Mouse (Mus musculus) kidney, adult 11 months (tissue): ENCODE measurements around the gene Pick1.
"Not testable (repeated sequence)": the region's sequence is repeated elsewhere in the genome, so short reads cannot be mapped to it uniquely, and the experiment has no call there.

Experiments
- DNase-seq: peaks from one replicate; pipeline ENCODE4 v3.0.0; 2022

Pick1 gene

DNA sequence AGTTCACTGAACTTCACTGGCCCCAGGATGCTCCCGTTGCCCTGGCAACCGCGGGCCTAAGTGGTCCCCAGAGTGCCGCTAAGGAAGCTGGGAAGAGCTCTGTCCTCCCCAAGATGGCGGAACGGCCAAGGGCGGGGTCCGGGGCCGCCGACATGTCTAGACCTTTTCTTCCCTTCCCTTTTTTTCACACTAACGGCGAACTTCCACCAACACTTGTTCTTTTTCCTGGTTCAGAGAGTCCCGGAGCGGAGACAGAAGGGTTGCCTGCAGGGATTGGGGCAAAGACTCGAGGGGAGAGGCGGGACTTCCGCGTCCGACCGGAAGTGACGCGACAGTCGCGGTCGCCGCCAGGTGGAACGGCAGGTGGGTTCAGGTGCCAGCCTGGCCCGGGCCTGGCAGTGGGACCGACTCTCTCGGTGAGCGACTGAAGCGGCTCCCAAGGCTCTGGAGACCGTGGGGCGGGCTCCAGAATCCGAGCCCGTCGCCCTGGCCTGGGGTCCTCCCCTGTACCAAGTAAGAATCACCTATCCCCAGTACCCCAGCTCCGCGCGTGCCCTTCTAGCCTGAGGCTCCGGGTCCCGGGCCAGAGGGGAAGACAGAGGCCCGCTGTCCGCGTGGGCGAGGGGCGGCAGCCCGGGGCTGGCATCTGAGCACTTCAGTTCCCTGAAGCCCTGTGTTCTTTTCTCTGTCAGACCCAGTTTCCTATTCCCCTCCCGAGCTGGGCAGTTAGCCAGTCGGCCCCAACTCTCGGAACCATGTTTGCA lies at the start of gene Pick1, which contains the start of gene Gm49486:
Gene Pick1 (plus strand): TSS at position 116 of the 764 bp plus-strand sequence.
Gene Gm49486 (plus strand): TSS at position 334 of the 764 bp plus-strand sequence.
- peak; percentile 90 for DNase-seq

DNA sequence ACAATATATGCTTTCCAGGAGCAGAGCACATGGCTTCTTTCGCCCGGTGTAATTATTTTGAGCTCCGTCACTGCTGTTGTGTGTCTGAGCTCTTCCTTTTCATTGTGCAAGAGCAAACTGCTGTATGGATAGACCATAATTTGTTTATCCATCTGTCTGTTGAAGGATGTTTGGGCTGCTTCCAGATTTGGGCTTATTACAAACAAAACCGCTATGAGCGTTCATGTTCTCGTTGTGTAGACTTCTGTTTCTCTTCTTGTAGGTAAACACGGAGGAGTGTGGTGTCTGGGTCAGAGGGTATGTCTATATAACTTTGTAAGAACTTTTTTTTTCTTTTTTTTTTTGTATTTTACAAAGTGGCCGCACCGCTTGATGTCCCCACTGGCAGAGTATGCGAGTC lies 43.8 kb upstream of the Pick1 start:
- no peak for DNase-seq

GRCm38 (mm10) chr15:79187819-79188218 lies 41.2 kb upstream of the Pick1 start:
- no peak for DNase-seq

GRCm38 (mm10) chr15:79191426-79191825 lies 37.5 kb upstream of the Pick1 start:
- DNase-seq, result no peak

DNA sequence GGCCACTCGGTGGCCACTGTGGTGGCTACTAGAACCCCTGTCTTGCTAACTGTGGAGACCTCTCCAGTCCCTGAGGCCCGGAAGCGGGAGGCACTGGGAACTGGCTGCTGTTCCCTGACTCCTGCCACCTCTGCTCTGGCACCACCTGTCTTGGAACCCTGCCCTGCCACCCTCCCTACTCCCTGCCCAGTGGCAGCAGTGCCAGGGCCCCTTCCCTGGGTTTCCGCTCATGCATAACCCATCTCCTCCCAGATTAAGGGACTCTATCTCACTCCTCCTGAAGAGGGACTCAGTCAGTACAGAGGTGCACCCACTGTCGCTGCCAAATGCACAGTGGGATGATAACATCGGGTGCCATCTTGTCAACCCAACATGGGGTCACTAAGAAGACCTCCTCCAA lies 36.5 kb upstream of the Pick1 start:
- DNase-seq, result no peak

GRCm38 (mm10) chr15:79192885-79193845 lies 35.8 kb upstream of the Pick1 start:
- DNase-seq, result no peak

- no peak for DNase-seq
Measured at GRCm38 (mm10) chr15:79194048-79194447, 34.9 kb upstream of the Pick1 start.

DNA sequence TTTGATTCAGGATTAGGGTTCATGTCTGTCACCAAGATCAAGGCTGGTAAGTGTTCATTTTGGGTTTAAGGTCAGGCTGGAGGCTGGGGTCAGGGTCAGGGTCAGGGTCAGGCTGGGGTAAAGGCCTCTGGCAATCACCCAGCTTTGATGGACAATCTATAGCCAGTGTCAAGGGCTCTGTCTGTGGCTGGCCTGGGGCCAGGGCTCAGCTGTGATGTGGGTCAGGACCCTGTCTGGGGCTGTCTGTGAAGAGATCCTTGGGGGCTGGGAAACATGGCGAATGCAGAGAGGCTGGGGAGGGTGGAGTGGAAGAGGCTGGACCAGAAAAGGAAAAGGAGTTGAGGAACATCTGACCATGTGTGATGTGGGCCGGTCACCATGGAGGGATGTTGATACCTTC lies 34.0 kb upstream of the Pick1 start:
- DNase-seq, result no peak

GRCm38 (mm10) chr15:79195492-79195891 lies 33.5 kb upstream of the Pick1 start:
- peak; percentile 26 for DNase-seq

DNA sequence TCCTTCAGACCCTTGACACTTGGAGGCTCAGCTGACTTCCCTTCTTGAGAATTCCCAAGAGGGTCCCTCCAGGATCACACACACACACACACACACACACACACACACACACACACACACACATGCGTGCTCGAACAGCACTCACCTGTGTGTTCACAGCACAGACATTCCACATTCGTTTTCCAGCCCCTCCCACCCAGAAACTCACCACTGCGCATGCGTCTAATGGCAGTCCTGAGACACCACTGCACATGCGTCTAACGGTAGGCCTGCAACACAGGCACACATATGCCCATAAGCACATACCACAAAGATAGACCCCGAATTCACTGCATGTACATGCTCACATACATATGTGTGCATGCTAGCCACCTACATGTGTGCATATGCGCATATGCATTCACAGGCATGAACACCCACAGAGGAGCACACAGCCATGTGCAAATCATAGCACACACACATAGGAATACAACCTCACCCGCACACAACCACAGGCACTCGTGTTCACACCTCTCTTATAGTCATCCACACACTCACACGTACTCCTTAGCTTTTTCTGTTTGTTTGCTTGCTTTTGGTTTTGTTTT lies 29.5 kb upstream of the Pick1 start:
- no peak for DNase-seq

- no peak for DNase-seq
Measured at GRCm38 (mm10) chr15:79201491-79202150, 27.4 kb upstream of the Pick1 start.

DNA sequence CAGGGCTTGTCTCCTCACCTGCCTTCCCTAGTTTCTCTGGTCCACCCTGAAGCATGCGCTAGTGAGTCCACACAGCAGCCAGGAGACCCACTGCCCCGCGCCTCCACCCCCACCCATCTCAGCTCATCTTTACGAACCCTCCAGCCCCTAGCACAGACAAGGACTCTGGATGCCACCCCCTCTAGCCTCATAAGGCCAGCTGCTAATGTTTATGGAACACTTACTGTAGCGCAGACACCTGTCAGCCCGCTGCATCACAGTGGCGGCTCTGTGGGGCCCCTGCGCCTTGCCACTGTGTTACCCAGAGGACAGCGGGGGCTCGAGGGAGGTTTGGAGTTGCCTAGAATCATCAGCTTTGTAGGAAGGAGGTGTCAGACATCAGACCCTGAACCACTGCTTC lies 26.4 kb upstream of the Pick1 start:
- no peak for DNase-seq

GRCm38 (mm10) chr15:79208211-79208610 lies 20.8 kb upstream of the Pick1 start:
- DNase-seq, result no peak

DNA sequence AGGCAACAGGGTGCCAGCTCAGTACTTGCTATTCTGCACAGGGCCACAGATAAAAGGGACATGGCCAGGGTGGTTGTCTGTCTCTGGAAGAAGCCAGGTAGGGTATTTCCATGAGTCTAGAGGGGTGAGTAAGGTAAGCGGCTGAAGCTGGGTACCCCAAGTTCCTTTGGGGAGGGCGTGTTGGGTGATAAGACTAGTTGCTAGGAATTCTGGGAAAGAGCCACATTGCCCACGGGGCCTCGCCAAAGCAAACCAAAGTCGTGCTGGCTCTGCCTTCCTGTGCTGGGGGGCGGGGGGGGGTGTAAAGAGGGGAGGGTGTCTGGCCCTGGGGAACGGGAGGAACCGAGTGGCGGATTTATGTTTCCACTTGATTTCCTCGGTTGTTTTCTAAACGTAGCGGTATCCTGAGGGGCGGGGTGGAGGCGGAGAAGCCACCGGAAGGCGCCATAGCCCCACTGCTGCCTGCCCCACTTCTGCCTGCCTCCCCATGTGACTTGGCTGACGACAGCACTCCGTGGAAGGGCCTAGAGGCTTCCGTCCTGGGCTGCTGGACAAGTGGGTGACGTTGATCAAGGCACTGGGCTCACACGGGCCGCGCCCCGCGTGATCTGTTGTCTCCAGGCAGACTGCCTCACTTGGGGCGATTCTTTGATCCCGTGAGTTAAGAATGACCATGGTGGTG lies 20.1 kb upstream of the Pick1 start:
- peak; percentile 74 for DNase-seq

DNA sequence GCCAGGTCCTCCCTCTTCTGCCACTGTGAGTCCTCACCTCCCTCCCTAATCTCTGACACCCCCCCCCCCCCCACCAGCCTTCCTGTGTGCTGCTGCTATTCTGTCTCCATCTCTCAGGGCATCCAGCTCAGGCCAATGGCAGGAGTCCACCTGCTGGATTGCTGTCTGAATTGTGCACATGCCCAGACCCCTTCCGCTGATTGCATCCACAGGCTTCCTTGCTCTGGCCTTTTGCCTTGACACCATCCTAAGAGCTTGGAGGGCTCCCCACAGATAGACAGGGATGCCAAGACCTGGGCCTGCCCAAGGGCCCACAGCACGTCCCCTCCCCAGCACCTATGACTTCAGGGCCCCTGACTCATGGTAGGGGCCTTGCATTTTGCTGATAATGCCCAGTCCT lies 18.6 kb upstream of the Pick1 start:
- no peak for DNase-seq

DNA sequence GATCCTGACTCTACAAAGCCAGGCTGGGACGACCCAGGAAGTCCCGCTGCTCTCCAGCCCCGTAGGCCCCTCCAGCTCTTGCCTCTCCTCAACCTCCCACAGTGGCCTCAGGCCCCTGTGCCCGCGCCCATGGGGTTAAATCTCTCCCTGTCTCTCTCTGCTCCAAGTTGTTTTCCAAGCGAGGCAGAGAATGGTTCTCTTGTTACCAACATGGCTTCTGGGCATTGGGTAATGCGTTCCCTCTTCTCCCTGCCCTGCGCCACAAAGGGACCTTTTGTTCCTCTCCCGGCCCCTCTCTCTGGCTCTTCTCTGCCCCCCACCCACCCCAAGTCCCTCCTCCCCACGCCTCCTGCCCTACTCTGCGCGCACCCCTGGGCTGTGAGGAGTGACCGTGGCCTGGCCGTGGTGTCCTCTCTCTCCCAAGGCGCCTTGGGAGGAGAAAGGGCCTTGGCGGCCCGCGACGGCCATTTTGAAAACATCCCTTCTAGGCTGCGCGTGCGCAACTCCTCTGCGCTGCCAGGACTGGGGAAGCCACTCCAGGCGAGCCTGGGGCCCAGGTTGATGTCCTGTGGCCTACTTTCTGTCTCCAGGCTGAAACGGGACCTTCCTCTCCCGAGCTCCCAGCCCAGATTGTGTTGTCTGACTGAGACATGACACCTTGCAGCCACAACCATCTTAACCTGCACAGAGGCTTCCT lies 16.1 kb upstream of the Pick1 start:
- no peak for DNase-seq

DNA sequence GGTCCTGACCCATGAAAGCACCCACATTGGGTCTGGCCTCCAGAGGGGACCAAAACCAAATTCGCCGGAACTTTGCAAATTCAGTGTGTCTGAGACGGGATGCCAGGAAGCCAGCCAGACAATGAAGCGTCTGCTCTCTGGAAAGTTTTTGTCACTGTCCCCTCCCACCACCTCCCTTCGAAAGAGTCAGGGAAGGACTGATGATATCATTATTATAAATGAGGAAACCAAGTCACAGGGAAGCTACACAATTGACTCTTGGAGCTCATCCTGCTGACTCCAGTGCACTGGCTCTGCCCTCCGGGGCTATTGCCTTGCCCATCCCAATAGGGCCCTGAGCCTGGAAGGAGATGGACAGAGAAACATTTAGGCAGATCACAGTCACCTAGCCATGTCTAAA lies 15.4 kb upstream of the Pick1 start:
- no peak for DNase-seq

GRCm38 (mm10) chr15:79216191-79216590 lies 12.8 kb upstream of the Pick1 start:
- no peak for DNase-seq

GRCm38 (mm10) chr15:79219572-79219971 lies 9.4 kb upstream of the Pick1 start:
- no peak for DNase-seq

GRCm38 (mm10) chr15:79223641-79224040 lies 5.3 kb upstream of the Pick1 start:
- no peak for DNase-seq

DNA sequence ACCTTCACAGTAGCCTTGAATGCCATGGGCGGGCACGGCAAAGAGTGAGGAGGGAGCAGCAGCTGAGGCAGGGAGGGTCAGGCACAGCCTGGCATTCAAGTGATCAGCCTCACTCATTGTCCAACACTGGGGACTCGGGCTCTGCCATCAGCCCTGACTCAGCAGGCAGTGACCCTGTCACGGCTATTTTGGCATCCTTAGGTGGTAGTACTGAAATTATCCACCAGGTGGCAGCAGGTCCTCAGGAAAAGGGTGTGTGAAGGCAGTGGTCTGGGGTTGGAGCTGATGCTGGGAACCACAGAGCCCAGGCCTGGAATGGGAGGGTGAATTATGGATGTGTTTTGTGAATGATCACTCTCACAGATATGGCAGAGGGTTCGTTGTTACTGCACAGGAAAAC lies 4.3 kb upstream of the Pick1 start:
- peak; percentile 82 for DNase-seq

GRCm38 (mm10) chr15:79225780-79226179 lies 3.2 kb upstream of the Pick1 start:
- DNase-seq, result not testable (repeated sequence)
